Mouse (Mus musculus): ENCODE results near the gene Dda1. TPM values are rescaled to one million over a fixed set of nuclear protein-coding genes. Genes with fewer than 3 reads are reported as not detected.

Gene Dda1
- polyA plus RNA-seq, 1 experiment, result 42.3 TPM

DNA sequence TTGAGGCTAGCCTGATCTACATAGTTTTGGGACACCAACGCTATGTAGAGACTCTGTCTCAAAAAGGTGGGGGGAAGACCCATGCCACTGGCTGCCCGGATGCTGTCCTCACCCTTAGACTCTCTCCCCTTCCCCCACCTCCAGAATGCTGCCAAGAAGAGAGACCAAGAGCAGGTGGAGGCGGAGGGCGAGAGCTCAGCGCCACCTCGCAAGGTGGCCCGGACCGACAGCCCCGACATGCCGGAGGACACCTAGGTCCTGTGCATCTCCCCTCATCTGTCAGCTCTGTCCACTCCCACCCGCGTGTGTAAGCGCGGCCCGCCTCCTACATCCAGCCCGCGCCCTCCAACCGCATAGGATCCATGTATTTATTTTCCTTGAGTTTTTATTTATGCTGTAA is 5.3 kb downstream of the Dda1 start:
- Histone ChIP-seq H3K27me3 (ENCODE audit: control insufficient read depth) (peaks cover 5% of the 10 kb centered on the region), H3K4me3 (replicated peaks) (no peak overlapping the region), H3K36me3 (ENCODE audit: control insufficient read depth) (peaks cover 56% of the 10 kb centered on the region), H3K9me3 (ENCODE audit: control insufficient read depth, low read length) (no peaks in the 10 kb centered on the region), H3K4me1 (ENCODE audit: control insufficient read depth) (peaks cover 58% of the 10 kb centered on the region)
- no peak for TF ChIP-seq GATA1 (IDR thresholded peaks at IDR 0.05; ENCODE audit: low read length)
- no peak for TF ChIP-seq TAL1 (IDR thresholded peaks at IDR 0.05; ENCODE audit: low read length)

DNA sequence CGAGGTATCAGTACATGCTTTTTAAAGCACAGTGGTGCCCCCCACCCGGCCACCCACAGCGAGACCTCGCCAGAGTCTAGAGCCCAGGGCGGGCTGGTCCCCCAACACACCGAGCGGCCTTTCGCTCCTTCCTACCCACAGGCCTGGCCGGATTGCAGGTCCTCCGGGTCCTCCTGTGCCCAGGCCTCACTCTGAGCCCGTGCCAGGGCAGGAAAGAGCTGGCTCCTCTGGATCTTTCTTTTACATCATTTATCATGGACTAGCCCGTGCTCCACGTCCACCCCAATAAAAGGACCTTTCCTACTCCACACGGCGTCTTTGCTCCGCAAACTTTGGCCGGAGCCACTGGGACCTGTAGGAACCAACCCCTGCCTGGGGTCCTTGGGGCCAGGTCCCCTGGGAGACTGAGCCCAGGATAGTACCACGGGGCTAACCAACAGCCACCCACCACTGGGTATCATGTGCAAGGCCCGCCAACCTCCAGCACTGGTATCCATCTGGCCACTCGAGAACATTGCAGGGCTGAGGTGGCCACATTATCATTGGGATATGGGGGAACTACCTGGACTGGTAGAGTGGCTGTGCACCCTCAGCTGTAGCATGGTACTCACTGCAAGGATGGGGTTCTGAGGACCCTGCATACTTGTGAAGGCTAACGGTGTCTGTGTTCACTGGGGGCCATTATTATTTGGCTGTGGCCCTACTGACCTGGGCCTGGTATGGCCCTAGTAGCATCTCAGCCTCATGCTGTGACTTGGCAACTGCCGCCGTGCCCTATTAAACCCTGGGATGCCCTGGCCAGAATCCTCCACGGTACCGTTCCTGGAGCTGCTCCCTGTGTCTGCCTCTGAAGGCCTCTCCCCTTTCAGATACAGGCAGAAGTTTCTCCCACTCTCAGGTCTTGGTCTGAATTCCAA is 6.0 kb downstream of the Dda1 start:
- TF ChIP-seq TAL1 (IDR thresholded peaks at IDR 0.05; ENCODE audit: low read length), result no peak
- TF ChIP-seq GATA1 (IDR thresholded peaks at IDR 0.05; ENCODE audit: low read length), result no peak
- H3K9me3 ChIP-seq (ENCODE audit: control insufficient read depth, low read length), result no peaks in the 10 kb centered on the region
- peaks cover 58% of the 10 kb centered on the region for H3K4me1 ChIP-seq (ENCODE audit: control insufficient read depth)
- no peak overlapping the region for H3K4me3 ChIP-seq (replicated peaks)
- H3K27me3 ChIP-seq (ENCODE audit: control insufficient read depth), result peaks cover 5% of the 10 kb centered on the region
- H3K36me3 ChIP-seq (ENCODE audit: control insufficient read depth), result peaks cover 56% of the 10 kb centered on the region

DNA sequence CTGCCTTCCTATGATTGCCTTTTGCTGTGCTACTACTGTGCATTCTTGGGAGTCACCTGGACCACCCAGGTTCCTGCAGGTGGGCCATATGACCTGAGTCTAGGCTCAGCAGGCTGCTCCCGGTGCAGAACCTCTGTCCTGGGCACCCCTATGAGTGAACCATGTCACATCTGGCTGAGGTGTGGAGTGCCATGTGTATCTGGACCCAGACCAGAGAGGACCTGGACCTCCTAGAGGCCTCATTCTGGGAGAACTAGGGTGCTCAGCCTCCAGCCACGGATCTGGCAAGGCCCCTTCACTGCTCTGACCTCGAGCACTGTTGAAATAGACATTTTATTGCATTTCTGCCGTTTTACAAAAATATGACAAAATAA is 6.7 kb downstream of the Dda1 start:
- TF ChIP-seq GATA1 (IDR thresholded peaks at IDR 0.05; ENCODE audit: low read length), result no peak
- TF ChIP-seq TAL1 (IDR thresholded peaks at IDR 0.05; ENCODE audit: low read length), result no peak
- Histone ChIP-seq H3K4me3 (replicated peaks) (peak overlapping the region; percentile 78), H3K27me3 (ENCODE audit: control insufficient read depth) (peaks cover 5% of the 10 kb centered on the region), H3K36me3 (ENCODE audit: control insufficient read depth) (peaks cover 51% of the 10 kb centered on the region), H3K4me1 (ENCODE audit: control insufficient read depth) (peaks cover 58% of the 10 kb centered on the region), H3K9me3 (ENCODE audit: control insufficient read depth, low read length) (no peaks in the 10 kb centered on the region)

DNA sequence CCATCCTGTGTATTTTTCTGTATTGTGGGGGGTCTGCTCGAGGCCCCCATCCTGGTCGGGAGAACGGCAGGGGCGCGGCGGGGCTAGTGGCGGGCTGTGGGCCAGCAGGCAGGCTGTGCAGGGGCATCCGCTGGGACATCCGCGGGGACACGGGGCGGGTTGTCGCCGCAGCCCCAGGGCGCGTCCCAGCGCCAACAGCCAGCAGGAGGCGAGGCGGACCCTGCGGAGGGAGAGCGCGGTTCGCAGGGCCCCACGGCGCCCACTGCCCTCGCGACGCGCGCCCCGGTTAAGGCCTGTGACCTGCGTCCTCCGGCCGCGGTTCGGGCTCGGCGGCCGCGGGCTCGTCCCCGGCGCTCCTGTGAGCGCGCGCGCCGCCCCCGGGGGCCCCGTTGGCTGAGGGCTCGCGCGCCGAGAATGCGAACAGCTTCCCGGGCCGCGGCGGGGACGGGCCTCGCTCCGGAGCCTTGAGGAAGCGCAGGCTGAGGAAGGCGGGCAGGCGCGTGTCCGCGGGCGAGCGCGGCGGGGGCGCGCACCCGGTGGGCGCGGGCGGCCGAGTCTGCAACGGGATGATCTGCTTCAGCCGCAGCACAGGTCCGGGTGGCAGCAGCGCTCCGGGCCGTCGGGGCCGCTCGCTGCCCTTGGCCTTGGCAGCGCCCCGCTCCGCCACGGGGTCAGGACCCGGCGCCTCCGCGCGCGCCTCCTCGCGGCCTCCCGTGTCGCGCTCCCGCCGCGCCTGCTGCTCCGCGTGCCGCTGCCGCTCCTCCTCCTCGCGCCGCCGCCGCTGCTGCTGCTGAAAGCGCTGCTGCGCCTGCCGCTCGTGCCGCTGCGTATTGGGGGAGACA is 7.3 kb downstream of the Dda1 start:
- Histone ChIP-seq H3K9me3 (ENCODE audit: control insufficient read depth, low read length) (no peaks in the 10 kb centered on the region), H3K36me3 (ENCODE audit: control insufficient read depth) (peaks cover 44% of the 10 kb centered on the region), H3K4me1 (ENCODE audit: control insufficient read depth) (peaks cover 58% of the 10 kb centered on the region), H3K27me3 (ENCODE audit: control insufficient read depth) (peaks cover 5% of the 10 kb centered on the region), H3K4me3 (replicated peaks) (peak overlapping the region; percentile 78)
- TF ChIP-seq GATA1 (IDR thresholded peaks at IDR 0.05; ENCODE audit: low read length) (no peak), TAL1 (IDR thresholded peaks at IDR 0.05; ENCODE audit: low read length) (no peak)

DNA sequence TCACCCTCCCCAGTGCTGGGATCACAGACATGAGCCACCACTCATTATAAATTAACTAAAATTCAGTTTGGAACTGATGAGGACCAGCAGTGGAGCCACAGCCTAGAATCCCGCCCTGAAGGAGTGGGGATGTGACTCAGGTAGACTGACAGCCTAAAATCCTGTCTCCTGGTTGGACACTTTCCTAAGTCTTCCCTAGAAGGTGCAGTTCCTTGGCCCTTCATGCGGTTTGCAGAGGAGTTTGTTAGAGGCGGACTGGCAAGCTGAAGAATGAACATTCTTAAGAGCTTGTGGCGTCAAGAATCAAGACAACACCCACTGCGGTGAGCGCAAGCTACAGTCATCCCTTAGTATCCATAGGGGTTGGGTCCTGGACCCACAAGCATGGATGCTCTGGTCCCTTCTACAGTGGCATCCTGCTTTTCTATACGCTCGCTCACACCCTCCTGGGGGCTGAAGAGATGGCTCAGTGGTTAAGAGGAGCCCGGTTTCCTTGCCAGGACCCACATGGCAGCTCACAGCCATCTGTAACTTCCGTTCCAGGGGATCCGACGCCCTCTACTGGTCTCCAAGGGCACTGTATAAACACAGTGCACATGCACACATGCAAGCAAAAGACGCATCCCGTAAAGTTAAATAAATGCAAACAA is 8.3 kb downstream of the Dda1 start:
- Histone ChIP-seq H3K9me3 (ENCODE audit: control insufficient read depth, low read length) (no peaks in the 10 kb centered on the region), H3K27me3 (ENCODE audit: control insufficient read depth) (peaks cover 5% of the 10 kb centered on the region), H3K36me3 (ENCODE audit: control insufficient read depth) (peaks cover 34% of the 10 kb centered on the region), H3K4me3 (replicated peaks) (peak overlapping the region; percentile 78), H3K4me1 (ENCODE audit: control insufficient read depth) (peaks cover 56% of the 10 kb centered on the region)
- TF ChIP-seq GATA1 (IDR thresholded peaks at IDR 0.05; ENCODE audit: low read length), result no peak
- no peak for TF ChIP-seq TAL1 (IDR thresholded peaks at IDR 0.05; ENCODE audit: low read length)

DNA sequence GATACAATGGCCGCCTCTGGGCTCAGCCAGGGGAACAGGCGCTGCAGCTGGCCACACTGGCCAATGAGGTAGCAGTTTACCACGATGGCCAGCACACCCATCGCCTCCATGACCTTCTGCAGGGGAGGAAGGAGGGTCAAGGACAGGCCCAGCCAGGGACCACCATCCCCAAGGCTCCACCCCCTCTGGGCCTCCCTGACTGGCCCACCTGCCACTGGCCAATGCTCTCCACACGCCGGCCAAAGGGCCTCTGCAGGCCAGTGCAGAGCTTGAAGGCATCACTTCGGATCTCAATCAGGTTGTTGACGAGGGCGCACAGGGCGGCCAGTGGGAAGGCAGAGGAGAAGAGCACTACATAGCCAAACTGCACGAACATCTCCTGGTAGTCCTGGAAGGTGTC is 9.9 kb downstream of the Dda1 start:
- peaks cover 57% of the 10 kb centered on the region for H3K4me1 ChIP-seq (ENCODE audit: control insufficient read depth)
- H3K27me3 ChIP-seq (ENCODE audit: control insufficient read depth), result peaks cover 5% of the 10 kb centered on the region
- TF ChIP-seq GATA1 (IDR thresholded peaks at IDR 0.05; ENCODE audit: low read length) (no peak), TAL1 (IDR thresholded peaks at IDR 0.05; ENCODE audit: low read length) (no peak)
- no peaks in the 10 kb centered on the region for H3K9me3 ChIP-seq (ENCODE audit: control insufficient read depth, low read length)
- no peak overlapping the region for H3K4me3 ChIP-seq (replicated peaks)
- peaks cover 18% of the 10 kb centered on the region for H3K36me3 ChIP-seq (ENCODE audit: control insufficient read depth)

DNA sequence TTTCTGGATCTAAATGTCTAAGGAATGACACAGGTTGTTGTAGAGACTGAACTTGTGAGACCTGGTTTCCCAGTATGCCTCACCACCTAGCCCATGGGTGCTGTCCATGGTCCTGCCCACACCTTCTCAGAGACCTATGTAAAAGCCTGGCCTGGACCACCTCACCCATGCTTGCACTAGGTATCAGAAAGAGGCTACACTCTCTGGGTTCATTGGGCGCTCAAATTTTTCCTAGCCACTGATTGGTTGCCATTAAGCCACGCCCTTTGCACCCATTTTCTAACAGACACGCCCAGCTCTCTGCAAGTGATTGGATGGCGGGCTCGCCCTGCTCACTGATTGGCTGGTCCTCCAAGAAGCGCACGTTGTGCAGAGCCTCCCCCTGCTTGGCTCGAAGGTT is 14.9 kb downstream of the Dda1 start:
- H3K36me3 ChIP-seq (ENCODE audit: control insufficient read depth), result no peaks in the 10 kb centered on the region
- H3K4me1 ChIP-seq (ENCODE audit: control insufficient read depth), result peaks cover 70% of the 10 kb centered on the region
- H3K4me3 ChIP-seq (replicated peaks), result no peak overlapping the region
- no peaks in the 10 kb centered on the region for H3K9me3 ChIP-seq (ENCODE audit: control insufficient read depth, low read length)
- H3K27me3 ChIP-seq (ENCODE audit: control insufficient read depth), result peaks cover 3% of the 10 kb centered on the region
- TF ChIP-seq GATA1 (IDR thresholded peaks at IDR 0.05; ENCODE audit: low read length) (no peak), TAL1 (IDR thresholded peaks at IDR 0.05; ENCODE audit: low read length) (no peak)

DNA sequence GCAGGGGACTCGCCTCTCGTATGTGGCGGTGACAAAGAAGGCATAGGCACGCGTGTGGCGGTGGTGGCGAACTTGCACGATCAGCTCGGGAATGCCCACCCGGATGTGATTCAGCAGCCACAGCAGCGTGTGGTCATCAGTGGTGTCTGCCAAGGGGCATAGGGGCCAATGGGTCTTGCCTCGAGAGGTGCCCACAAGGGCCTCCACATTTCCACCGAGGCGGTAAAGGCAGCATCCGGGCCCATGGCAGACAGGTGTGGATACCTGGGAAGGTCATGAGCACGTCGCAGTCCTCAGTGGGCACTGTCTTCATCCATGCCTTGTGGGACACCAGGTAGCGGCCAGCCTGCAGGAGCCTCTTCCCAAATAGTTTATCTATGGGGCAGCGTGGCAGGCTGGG is 15.7 kb downstream of the Dda1 start:
- H3K4me1 ChIP-seq (ENCODE audit: control insufficient read depth), result peaks cover 71% of the 10 kb centered on the region
- H3K27me3 ChIP-seq (ENCODE audit: control insufficient read depth), result peaks cover 3% of the 10 kb centered on the region
- no peak overlapping the region for H3K4me3 ChIP-seq (replicated peaks)
- TF ChIP-seq TAL1 (IDR thresholded peaks at IDR 0.05; ENCODE audit: low read length) (no peak), GATA1 (IDR thresholded peaks at IDR 0.05; ENCODE audit: low read length) (no peak)
- no peaks in the 10 kb centered on the region for H3K36me3 ChIP-seq (ENCODE audit: control insufficient read depth)
- no peaks in the 10 kb centered on the region for H3K9me3 ChIP-seq (ENCODE audit: control insufficient read depth, low read length)

All from erythroblast, embryonic 14.5 days (primary cell).